Mouse (Mus musculus) adrenal gland, postnatal 14 days (tissue): Measurements from ENCODE around the gene Gm10644. TPM values are rescaled to one million over a fixed set of nuclear protein-coding genes. Genes with fewer than 3 reads are reported as not detected.

Experiments
- DNase-seq: peaks from one replicate; pipeline ENCODE4 v3.0.0; 2021; ENCODE audit warnings: mixed read lengths
- total RNA-seq: library from RNA; stranded (reverse); gene quantifications from 2 replicates; pipeline ENCODE4 v1.2.3, GENCODE M21; 2021

The Gm10644 gene
- total RNA-seq, 1 experiment from 2014 or later, result 1.1 TPM

- DNase-seq, result peak; percentile 69
These were observed 25.8 kb upstream of the Gm10644 start for GRCm38 (mm10) chr8:83980845-83981244.

GRCm38 (mm10) chr8:83980250-83980649 is 25.2 kb upstream of the Gm10644 start:
- DNase-seq, result peak; percentile 38

GRCm38 (mm10) chr8:83978200-83978599 is 23.2 kb upstream of the Gm10644 start:
- DNase-seq, result no peak

- peak; percentile 65 for DNase-seq
These were observed 22.6 kb upstream of the Gm10644 start for GRCm38 (mm10) chr8:83977646-83978045.

GRCm38 (mm10) chr8:83976779-83977350 is 21.9 kb upstream of the Gm10644 start:
- peak; percentile 46 for DNase-seq

- peak; percentile 58 for DNase-seq
These were observed 21.2 kb upstream of the Gm10644 start for GRCm38 (mm10) chr8:83976101-83976630.

- DNase-seq, result no peak
These were observed 19.5 kb upstream of the Gm10644 start for GRCm38 (mm10) chr8:83974521-83974920.

GRCm38 (mm10) chr8:83973161-83974031 is 18.4 kb upstream of the Gm10644 start:
- peak; percentile 56 for DNase-seq

- peak; percentile 99 for DNase-seq
These were observed 17.4 kb upstream of the Gm10644 start, which contains the start of gene Prkaca for GRCm38 (mm10) chr8:83972150-83973120. Prkaca (plus strand) TSS chr8:83972993.

- no peak for DNase-seq
These were observed 16.7 kb upstream of the Gm10644 start for GRCm38 (mm10) chr8:83971661-83972060.

GRCm38 (mm10) chr8:83971121-83971520 is 16.1 kb upstream of the Gm10644 start:
- no peak for DNase-seq

GRCm38 (mm10) chr8:83967701-83968100 is 12.7 kb upstream of the Gm10644 start:
- DNase-seq, result no peak

- DNase-seq, result peak; percentile 77
These were observed 9.2 kb upstream of the Gm10644 start for GRCm38 (mm10) chr8:83964015-83964765.

GRCm38 (mm10) chr8:83956789-83957188 is 1.8 kb upstream of the Gm10644 start:
- peak; percentile 39 for DNase-seq

- no peak for DNase-seq
These were observed 883 bp upstream of the Gm10644 start for GRCm38 (mm10) chr8:83955958-83956218.

- no peak for DNase-seq
These were observed 278 bp downstream of the Gm10644 start for GRCm38 (mm10) chr8:83954749-83955105.

GRCm38 (mm10) chr8:83945540-83945939 is 9.5 kb downstream of the Gm10644 start:
- no peak for DNase-seq

GRCm38 (mm10) chr8:83942446-83942845 is 12.6 kb downstream of the Gm10644 start:
- no peak for DNase-seq

GRCm38 (mm10) chr8:83941066-83941677 is 13.8 kb downstream of the Gm10644 start:
- peak; percentile 62 for DNase-seq

- no peak for DNase-seq
These were observed 16.7 kb downstream of the Gm10644 start for GRCm38 (mm10) chr8:83938330-83938729.

GRCm38 (mm10) chr8:83937645-83938044 is 17.4 kb downstream of the Gm10644 start:
- no peak for DNase-seq
